ENCODE assay signal across 2 mouse cellular contexts in genomic region chr5:116425709-116426108, GRCm38 (mm10). TPM values are rescaled to one million over a fixed set of nuclear protein-coding genes. Genes with fewer than 3 reads are reported as not detected.
"Had no signal": no experiment of that assay in that cellular context is flagged by ENCODE, and none has a peak within 500 bp of the region (broad histone marks: within the 10 kb centered on the region; RNA-seq: fewer than 3 reads in every experiment).

No protein-coding gene starts in this region.

RNA-seq across cellular contexts. Expression of gene Hspb8, which starts 3.0 kb away (rescaled TPM):
- total RNA-seq: megakaryocyte, adult 5-6 weeks; megakaryocyte-erythroid progenitor cell, adult 5-6 weeks had no signal
